Mouse (Mus musculus): ENCODE data around the gene Tcp10c.
"Not testable (repeated sequence)": the region's sequence is repeated elsewhere in the genome, so short reads cannot be mapped to it uniquely, and the experiment has no call there.

DNA sequence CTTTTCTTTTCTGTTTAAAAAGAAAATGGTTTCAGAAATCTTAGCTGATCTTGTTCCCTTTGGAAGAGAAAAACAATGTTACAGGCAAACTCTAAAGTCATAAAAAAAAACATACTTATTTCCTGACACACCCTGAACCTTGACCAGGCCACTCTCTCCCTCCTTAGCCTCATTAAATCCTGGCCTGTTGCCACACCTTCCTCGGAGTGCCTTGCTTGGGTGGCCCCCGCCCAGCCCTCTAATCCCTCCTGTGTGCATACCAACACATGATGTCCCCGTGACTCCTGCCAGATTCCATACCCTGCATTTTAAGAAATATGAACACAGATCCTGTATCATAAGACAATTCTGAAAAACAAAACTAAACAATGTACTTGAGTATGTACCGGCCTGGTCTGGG lies 45.6 kb upstream of the Tcp10c start:
- TF ChIP-seq CTCF, EP300 (IDR thresholded peaks at IDR 0.05): not testable (repeated sequence)

Data from lung, postnatal 0 days (tissue).